Mouse (Mus musculus) large intestine, adult 2 months (tissue): ENCODE data around the gene Rbmx. TPM values are rescaled to one million over a fixed set of nuclear protein-coding genes. Genes with fewer than 3 reads are reported as not detected.

Experiments
- polyA plus RNA-seq: library from polyadenylated mRNA; depleted of rRNA; stranded (reverse); fragments of >200 nt; gene quantifications from 2 replicates; pipeline ENCODE4 v1.2.3, GENCODE M21; 2012; rRNA removed

The Rbmx gene
- polyA plus RNA-seq, 1 experiment, result 10.0 TPM

Other genes starting within 250 kb of the Rbmx start
- 0.26 and 0.40 TPM in 2 replicates for gene Cd40lg, start 180.9 kb downstream of the Rbmx start, polyA plus RNA-seq
- gene Arhgef6, start 54.3 kb downstream of the Rbmx start, polyA plus RNA-seq, result 4.9 and 6.7 TPM in 2 replicates
- gene Gm364, start 16.1 kb upstream of the Rbmx start, polyA plus RNA-seq, result not detected in 2 replicates
- not detected in 2 replicates for gene Gpr101, start 110.7 kb upstream of the Rbmx start, polyA plus RNA-seq